Mouse (Mus musculus) heart, adult 2 months (tissue): ENCODE measurements around the gene Pramel1. TPM values are rescaled to one million over a fixed set of nuclear protein-coding genes. Genes with fewer than 3 reads are reported as not detected.
A peak's percentile ranks its signal among the peaks of the same experiment; 100 is the strongest.

Experiments
- DNase-seq, 2 experiments: peaks; one replicate each; pipeline ENCODE4 v3.0.0; 2021
- H3K27ac ChIP-seq: fragments of 200-600 bp; 2 replicates; pipeline ENCODE4 v1.8.1; 2022
- H3K27me3 ChIP-seq: fragments of 200-500 bp; 2 replicates; pipeline ENCODE4 v1.6.1; 2012; ENCODE audit warnings: mild to moderate bottlenecking, low read length, inconsistent platforms, mixed read lengths; ENCODE audit not compliant: control insufficient read depth, insufficient read depth
- H3K36me3 ChIP-seq: fragments of 200-500 bp; 2 replicates; pipeline ENCODE4 v1.6.1; 2012; ENCODE audit warnings: low read length, inconsistent platforms; ENCODE audit not compliant: control insufficient read depth, insufficient read depth
- H3K4me1 ChIP-seq: fragments of 200-500 bp; 2 replicates; pipeline ENCODE4 v1.6.1; 2011; ENCODE audit warnings: low read length; ENCODE audit not compliant: control insufficient read depth, insufficient read depth
- H3K4me3 ChIP-seq: fragments of 200-600 bp; 2 replicates; pipeline ENCODE4 v1.8.1; 2022
- H3K79me2 ChIP-seq: fragments of 200-500 bp; replicated peaks from 2 replicates; pipeline ENCODE4 v1.6.1; 2012; ENCODE audit warnings: mild to moderate bottlenecking, inconsistent platforms, low read length, moderate library complexity, mixed read lengths; ENCODE audit not compliant: control insufficient read depth, insufficient read depth
- H3K9ac ChIP-seq: fragments of 200-500 bp; 2 replicates; pipeline ENCODE4 v1.6.1; 2012; ENCODE audit warnings: low read depth, mild to moderate bottlenecking, control low read depth, inconsistent platforms, low read length, mixed read lengths
- CTCF ChIP-seq: fragments of 200-600 bp; IDR thresholded peaks from 2 replicates; pipeline ENCODE4 v1.8.1; 2022; ENCODE audit warnings: antibody characterized with exemption, mild to moderate bottlenecking, moderate library complexity
- EP300 ChIP-seq: fragments of 200-500 bp; IDR thresholded peaks from 2 replicates; pipeline ENCODE4 v1.6.1; 2011; ENCODE audit warnings: low read depth, low read length, control low read depth; ENCODE audit not compliant: insufficient read depth
- POLR2A ChIP-seq: fragments of 200-500 bp; IDR thresholded peaks from 2 replicates; pipeline ENCODE4 v1.6.1; 2011; ENCODE audit warnings: mild to moderate bottlenecking, low read depth, low read length, control low read depth; ENCODE audit not compliant: insufficient read depth
- WGBS: fragments of 180-500 bp; shearing (Covaris S2); methylation state at CpG from one replicate; pipeline ENCODE4 v1.1.7; 2018; 5-methylcytosine and 5-hydroxymethylcytosine counted together
- intact Hi-C: fragments of 180-260 bp; cut with DNase I; formaldehyde crosslinking; loops from one replicate; pipeline ENCODE4 v1.15.1; 2025
- polyA plus RNA-seq: library from polyadenylated mRNA; depleted of rRNA; stranded (reverse); fragments of >200 nt; gene quantifications from 2 replicates; pipeline ENCODE4 v1.2.3, GENCODE M21; 2012
- total RNA-seq, 2 experiments: library from RNA; stranded (reverse); gene quantifications; 2 replicates each; pipeline ENCODE4 v1.2.3; 2021

Pramel1 gene
- total and polyA plus RNA-seq, 3 experiments: not detected

- no peak overlapping the region for H3K9ac ChIP-seq
- DNase-seq: no peak
- TF ChIP-seq CTCF (peak; percentile 49), POLR2A (no peak), EP300 (no peak)
- intact Hi-C loops: loop anchor here (5.0 kb wide), 1 partner anchor 126 kb away; no protein-coding TSS in a partner anchor
- H3K27ac ChIP-seq: no peak overlapping the region
- H3K4me1 ChIP-seq: no peaks in the 10 kb centered on the region
- H3K4me3 ChIP-seq: no peak overlapping the region
- 40% methylated on average over 4 of the region's 4 CpGs for WGBS
- H3K27me3 ChIP-seq: no peaks in the 10 kb centered on the region
- H3K79me2 ChIP-seq: no peaks in the 10 kb centered on the region
- H3K36me3 ChIP-seq: no peaks in the 10 kb centered on the region
Measured at GRCm38 (mm10) chr4:143383646-143384045, 10.6 kb upstream of the Pramel1 start.

GRCm38 (mm10) chr4:143388955-143389702 is 5.1 kb upstream of the Pramel1 start:
- intact Hi-C loops: no loop called here
- Histone ChIP-seq H3K4me1 (no peaks in the 10 kb centered on the region), H3K27me3 (no peaks in the 10 kb centered on the region; the same call in 1 of the 2 replicates), H3K4me3 (0 out of 2 replicates have a peak overlapping the region, but pooled peaks have one; percentile 0), H3K36me3 (no peaks in the 10 kb centered on the region), H3K79me2 (no peaks in the 10 kb centered on the region), H3K27ac (no peak overlapping the region), H3K9ac (peak overlapping the region; percentile 63)
- 9% methylated on average over 42 of the region's 43 CpGs for WGBS
- peak; percentile 36 to 58 for DNase-seq
- peak; percentile 66 for TF ChIP-seq CTCF
- no peak for TF ChIP-seq POLR2A
- TF ChIP-seq EP300: no peak

- Histone ChIP-seq H3K36me3 (peaks cover 5% of the 10 kb centered on the region), H3K4me3 (peak overlapping the region; percentile 57), H3K27me3 (no peaks in the 10 kb centered on the region), H3K79me2 (no peaks in the 10 kb centered on the region), H3K9ac (no peak overlapping the region), H3K27ac (peak overlapping the region; percentile 89), H3K4me1 (peaks cover 3% of the 10 kb centered on the region; the same call in 1 of the 2 replicates)
- 58% methylated on average over 5 of the region's 5 CpGs for WGBS
- intact Hi-C loops: no loop called here
- no peak for DNase-seq
- TF ChIP-seq POLR2A (no peak), EP300 (no peak), CTCF (no peak)
Measured at GRCm38 (mm10) chr4:143411566-143412218, 17.5 kb downstream of the Pramel1 start.

GRCm38 (mm10) chr4:143412219-143413092 is 18.2 kb downstream of the Pramel1 start, which contains the start of gene Pramef8:
Pramef8 (plus strand) TSS chr4:143412426.
- Histone ChIP-seq H3K27ac (peak within 1 kb of the TSS; percentile 89), H3K4me1 (peaks cover 3% of the 10 kb centered on the region; the same call in 1 of the 2 replicates), H3K9ac (peak within 1 kb of the TSS; percentile 55), H3K27me3 (no peaks in the 10 kb centered on the region), H3K4me3 (peak within 1 kb of the TSS; percentile 57), H3K79me2 (no peaks in the 10 kb centered on the region), H3K36me3 (peaks cover 5% of the 10 kb centered on the region)
- WGBS: under 1% methylated on average over 50 of the region's 50 CpGs
- peak; percentile 91 to 92 for DNase-seq
- intact Hi-C loops: no loop called here
- TF ChIP-seq CTCF: no peak
- peak; percentile 62 for TF ChIP-seq POLR2A
- peak; percentile 46; the same call in 1 of the 2 replicates for TF ChIP-seq EP300

- no peak for DNase-seq
- Histone ChIP-seq H3K27me3 (no peaks in the 10 kb centered on the region), H3K4me1 (peaks cover 3% of the 10 kb centered on the region; the same call in 1 of the 2 replicates), H3K79me2 (no peaks in the 10 kb centered on the region), H3K27ac (no peak overlapping the region), H3K9ac (no peak overlapping the region), H3K4me3 (no peak overlapping the region), H3K36me3 (peaks cover 14% of the 10 kb centered on the region)
- TF ChIP-seq POLR2A: no peak
- TF ChIP-seq CTCF: no peak
- no peak for TF ChIP-seq EP300
- intact Hi-C loops: no loop called here
- WGBS: 98% methylated on average over 1 of the region's 1 CpGs
Measured at GRCm38 (mm10) chr4:143413621-143414020, 19.4 kb downstream of the Pramel1 start.
